Mouse (Mus musculus): ENCODE results near the gene Srgn.

Gene Srgn

DNA sequence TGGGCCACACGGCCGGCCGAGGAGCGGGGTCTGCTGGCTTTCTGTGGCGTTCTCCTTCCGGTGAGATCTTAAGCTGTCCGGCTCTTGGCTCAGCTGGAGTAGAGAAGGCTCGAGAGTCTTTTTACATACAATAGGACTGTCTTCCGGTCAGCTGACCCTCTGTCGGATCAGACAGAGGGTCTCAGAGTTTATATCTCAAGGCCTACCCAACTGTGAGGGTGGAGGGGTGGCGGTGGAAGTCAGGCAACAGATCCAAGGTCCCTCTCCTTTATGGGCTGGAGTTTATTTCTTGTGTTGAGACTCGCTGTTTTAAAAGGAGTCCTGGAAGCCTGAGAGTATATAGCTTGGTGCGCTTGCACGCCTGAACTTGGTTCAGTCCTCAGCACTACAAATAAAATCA is at the start of gene Srgn:
Srgn (minus strand) TSS at position 101 of the 400 bp plus-strand sequence.
- 84% methylated on average over 14 of the region's 14 CpGs for WGBS

DNA sequence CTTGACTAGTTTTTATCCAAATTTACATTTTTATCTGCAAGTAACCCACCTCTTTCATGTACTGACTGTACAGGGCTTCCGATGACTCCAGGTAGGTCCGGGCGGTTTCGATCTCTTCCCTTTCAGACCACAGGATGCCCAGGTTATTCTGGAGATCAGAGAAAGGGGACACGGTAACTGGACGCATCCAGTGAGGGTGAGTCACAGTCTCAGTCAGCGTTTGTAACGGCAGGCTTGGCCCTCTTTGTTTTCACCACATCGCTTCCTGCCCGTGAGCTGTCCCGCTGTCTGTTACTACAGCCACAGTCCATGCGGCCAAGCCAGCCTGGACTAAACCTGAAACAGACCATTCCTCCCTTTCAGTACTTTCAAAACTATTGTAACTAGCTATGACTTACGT is 47.8 kb upstream of the Srgn start:
- 84% methylated on average over 13 of the region's 13 CpGs for WGBS

DNA sequence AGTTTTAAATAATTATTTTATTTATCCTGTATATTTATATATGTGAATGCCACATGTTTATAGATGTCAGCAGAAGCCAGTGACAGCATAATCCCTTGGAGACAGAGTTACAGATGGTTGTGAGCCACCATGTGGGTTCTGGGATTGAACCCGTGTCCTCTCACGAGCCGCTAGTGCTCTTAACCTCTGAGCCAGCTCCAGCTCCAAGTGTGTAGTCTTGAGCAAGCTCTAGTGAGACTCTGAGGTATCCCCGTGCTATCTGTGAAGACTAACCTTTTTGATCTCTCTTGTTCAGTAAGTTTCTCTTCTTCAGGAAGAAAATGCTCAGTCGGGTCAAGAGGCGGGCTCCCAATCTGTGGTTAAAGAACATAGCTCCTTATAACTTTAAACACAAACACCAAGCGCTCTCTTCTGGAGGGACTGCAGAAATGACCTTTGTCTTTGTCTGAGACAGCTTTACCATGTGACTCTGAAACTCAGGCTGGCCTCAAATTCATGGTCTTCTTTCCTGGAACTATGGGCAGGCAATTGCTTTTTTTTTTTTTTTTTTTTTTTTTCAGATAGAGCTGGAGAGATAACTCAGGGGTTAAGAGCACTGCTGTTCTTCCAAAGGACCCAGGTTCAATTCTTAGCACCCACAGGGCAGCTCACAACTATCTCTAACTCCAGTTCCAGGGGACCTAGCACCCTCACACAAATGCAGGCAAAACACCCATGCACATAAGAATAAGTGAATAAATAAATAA is 43.0 kb upstream of the Srgn start:
- WGBS = 93% methylated on average over 7 of the region's 7 CpGs

DNA sequence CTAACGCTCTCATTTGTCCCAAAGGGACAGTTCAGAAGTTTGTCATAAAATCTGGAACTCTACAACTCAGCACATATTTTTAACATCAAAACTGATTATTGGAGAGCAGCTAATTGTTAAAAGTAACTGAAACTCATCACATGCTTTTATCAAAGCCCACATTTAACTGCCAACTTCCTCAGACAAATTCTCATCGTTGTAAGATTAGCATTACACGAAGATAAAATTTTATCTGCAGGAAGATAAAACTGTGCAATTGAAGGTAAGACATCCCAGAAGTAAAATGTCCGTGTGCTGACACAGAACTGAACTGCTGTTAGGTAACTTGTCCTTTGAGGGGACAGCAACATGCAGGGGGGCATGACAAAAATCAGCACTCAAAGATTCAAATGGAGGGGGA is 41.6 kb upstream of the Srgn start:
- 82% methylated on average over 4 of the region's 4 CpGs for WGBS

DNA sequence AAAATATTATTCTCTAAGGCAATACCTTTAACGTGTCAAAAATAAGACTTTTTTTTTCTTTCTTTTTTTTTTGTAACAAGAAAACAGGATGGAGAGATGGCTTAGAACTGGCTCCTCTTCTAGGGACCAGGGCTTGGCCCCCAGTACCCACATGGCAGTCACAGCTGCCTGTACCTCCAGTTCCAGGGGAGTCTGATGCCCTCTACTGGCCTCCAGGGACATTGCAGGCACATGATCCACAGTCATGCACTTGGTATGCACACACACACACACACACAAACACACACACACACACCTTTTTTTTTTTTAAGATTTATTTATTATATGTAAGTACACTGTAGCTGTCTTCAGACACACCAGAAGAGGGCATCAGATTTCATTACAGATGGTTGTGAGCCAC is 30.5 kb upstream of the Srgn start:
- 83% methylated on average over 1 of the region's 1 CpGs for WGBS

DNA sequence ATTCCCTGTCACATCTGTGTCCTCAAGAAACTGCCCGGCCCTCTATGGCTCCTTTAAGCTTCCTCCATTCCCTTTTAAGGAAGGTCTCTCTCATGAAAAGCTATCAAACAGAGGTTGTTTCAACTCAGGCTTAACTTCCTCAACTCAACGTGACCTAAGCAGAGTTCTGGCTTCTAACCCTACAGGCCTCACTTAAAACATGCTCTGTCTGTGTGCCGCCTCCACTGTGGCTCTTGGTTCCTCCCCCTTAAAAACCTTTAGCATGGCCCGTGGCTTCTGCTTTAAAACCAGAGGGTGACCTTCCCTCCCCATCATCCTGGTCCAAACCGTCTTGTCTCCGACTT is 29.3 kb upstream of the Srgn start:
- WGBS = 84% methylated on average over 6 of the region's 6 CpGs

DNA sequence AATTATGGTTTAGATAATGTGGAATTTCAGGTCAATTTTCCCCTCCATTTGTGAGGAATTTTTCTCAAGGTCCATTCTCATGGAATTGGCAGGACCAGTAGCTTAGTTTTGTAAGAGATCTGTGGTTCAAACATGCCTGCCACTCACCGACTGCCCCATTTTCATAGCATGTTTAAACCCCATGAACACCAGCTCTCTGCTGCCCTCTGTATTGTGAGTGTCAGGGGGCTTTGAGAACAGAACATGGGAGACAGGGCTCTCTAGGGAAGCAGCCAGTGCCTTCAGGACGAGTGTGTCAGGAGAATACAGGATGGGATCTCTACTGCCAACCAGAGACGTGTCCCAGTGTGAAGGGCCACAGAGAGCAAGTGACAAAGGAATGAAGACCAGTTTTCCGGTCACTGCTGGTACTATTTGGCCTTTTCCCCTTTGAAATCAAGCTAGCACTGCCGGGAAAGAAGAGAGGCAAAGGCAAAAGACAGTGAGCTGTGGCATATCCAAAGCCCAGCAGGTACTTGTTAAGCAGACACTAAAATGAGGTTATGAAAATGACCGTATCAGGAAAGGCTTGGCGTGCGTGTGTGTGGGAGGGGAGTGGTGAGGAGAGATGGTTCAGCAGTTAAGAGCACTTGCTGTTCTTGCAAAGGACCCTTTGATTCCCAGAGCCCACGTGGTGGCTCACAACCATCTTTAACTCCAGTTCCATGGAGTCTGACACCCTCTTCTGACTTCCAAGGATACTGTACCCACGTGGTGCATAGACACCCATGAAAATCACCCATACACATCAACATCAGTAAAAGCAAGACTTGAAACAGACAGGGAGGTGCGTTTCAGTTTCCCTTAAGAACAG is 28.7 kb upstream of the Srgn start:
- 59% methylated on average over 11 of the region's 11 CpGs for WGBS

DNA sequence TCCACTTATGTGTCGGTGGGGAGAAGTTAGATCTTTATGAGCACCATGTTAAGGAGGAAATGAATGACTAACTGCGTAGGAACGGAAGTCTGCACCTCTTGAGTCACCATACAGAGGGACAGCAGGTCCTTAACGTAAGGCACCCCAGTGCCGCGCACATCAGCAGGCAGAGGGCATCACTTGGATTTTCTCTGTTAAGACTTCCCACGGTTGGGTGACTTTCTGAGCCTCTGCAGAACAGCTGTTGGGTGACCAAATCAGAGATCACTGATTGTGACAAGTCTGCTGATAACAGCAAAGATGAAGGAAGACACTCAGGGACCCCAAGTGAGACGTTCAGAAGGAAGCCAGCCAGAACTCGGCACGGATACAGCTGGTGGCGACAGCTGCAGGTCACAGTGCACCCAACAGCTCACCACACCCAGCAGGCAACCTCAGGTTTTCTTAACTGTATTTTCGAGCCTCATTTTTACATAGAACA is 26.4 kb upstream of the Srgn start:
- 79% methylated on average over 12 of the region's 12 CpGs for WGBS

DNA sequence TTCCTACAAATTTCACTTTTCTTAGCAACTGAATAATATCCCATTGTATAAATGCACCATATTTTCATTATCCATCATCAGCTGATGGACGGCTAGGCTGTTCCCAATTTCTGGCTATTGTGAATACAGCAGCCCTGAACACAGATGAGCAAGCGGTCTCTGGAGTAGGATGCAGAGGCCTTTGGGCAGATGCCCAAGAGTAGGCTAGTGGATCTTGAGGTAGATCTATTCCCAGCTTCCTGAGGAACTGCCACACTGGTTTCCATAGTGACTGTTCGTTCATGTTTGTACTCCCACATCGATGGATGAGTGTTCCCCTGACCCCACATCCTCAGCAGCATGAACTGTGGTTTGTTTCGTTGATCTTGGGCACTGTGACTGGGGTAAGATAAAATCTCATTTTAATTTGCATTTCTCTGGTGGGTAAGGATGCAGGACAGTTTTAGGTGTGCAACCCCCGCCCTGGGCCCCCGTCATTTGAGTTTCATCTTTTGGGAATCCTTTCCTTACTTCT is 23.6 kb upstream of the Srgn start:
- 52% methylated on average over 7 of the region's 7 CpGs for WGBS

DNA sequence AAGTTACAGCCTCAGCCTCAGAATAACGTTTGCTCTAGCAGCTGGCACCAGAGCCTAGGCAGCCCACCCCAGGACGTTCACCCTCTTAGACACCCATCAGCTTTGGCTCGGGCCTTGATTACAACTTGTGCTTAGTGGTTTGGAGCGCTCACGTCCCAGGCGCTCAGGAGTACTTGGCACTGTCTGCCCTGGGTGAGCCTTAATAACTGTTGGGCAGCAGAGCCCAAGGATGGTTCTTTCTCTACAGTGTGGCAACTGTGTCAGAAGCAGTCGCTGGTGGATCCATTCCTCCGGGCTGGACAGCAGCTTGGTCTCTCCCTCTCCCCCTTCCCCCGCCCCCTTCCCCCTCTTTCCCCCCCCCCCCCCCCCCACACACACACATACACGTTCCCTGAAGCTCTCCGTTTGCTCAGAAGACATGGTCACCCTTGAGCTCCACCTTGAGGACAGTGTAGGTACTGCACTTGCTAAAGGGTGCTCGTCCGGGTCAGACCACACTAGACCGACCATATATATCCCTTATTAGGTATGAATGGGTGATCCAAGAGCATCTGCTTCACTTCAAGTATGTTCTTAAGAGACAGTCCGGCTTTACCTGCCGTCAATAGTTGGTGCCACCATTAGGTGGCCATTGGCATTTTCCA is 22.4 kb upstream of the Srgn start:
- 33% methylated on average over 13 of the region's 16 CpGs for WGBS

DNA sequence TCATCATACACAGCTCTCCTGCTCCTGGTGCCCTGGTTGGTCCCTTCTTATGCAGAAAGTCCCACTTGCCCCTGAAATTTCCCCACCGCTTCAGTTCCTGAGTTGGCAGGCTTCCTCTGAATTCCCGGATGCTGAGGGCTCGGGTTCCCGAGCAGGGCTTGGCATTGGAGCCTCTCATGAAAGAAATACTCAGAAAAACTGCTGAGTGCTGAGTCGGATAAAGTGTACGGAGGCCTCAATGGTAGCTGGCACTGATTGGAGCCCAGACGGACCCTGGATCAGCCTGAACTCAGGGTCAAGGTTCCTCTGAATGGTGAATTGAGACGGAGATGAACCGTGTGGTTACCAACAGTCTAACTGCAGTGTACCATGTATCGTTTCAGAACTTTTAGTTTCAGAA is 19.2 kb upstream of the Srgn start:
- WGBS = 60% methylated on average over 10 of the region's 10 CpGs

DNA sequence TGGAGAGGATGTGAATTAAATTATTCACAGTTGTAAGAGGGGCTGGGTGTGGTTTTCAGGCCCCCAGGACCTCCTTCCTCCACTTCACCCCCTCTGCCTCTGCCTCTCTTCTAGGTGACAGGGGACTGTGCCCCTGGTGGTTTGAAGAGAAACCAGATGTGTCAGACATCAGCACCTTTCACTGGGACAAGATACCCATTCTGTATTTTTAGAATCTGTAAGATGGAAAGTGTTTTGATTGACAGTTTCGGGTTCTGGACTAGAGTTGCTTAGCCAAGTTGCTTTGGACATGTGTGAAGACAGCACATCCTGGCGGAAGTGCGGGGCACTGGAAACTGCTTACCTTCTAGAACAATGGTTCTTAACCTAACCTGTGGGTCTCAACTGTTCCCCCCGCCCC is 17.1 kb upstream of the Srgn start:
- 93% methylated on average over 4 of the region's 4 CpGs for WGBS

DNA sequence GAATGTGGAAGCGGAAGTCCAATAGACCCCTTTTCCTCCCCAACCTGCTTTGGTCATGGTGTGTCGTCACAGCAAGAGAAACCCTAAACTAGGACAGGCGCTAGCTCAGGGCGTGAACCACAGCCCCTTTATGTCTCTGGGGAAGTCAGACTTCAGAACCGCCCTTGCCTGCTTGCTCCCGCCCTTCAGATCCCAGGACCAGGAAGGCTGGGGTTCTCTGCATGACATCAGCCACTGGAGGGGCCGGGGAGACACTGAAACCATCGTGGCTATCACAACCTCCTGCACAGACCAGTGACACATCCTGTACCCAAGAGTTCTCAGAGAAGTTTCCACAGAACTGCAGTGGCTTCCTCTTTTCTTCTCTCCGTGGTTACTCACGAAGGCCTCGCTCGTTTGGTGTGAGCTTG is 16.2 kb upstream of the Srgn start:
- 82% methylated on average over 12 of the region's 12 CpGs for WGBS

DNA sequence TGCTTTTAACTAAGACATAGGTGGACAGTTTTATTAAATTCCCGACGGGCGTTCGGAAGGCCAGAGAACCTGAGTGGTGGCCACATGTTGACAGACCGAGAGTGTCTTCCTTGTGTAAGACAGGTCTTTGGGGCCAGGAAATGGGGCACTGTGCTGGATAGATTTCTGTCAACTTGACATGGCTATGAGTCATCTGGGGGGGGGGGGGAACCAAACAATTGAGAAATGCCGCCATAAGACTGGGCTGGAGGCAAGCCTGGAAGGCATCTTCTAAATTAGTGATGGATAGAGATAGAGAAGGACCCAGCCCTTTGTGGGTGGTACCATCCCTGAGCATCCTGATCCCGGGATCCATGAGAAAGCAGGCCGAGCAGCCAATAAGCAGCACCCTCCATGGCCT is 15.7 kb upstream of the Srgn start:
- WGBS = 93% methylated on average over 8 of the region's 8 CpGs

DNA sequence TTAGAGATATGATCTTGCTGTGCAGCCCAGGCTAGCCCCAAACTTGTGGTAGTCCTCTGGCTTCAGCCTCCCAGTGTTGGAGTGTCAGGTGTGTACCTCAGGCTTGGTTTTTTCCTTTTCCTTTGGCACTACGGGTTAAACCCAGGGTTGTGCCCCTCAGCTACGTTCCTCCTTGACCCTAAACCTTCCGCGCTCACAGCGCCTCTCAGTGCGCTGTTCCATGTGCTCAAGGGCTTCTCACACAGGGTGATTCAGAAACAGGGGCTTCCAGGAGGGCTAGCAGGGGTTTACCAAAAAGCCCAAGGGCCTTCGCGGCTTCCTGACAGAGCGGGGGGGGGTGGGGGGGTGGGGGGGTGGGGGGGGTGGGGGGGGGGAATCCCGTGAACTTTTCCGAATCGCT is 15.3 kb upstream of the Srgn start:
- WGBS = 93% methylated on average over 12 of the region's 12 CpGs

DNA sequence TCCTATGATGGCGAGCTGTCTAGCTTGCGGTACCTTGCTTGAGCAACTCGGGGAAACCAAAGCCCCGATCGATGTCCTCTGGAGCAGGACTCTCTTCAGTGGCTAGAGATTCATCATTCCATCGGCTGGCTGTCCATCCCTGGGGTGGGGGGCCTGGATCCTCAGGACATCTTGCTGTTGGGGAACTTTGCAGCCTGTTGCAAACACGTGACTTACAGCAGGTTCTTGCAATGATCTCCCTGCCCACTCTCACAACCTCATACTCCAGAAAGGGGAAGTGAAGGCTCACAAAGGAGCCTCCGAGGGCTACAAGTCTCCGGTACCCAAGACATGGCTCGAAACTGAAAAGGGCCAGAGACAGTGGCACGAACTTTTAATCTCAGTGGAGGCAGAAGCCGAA is 14.2 kb upstream of the Srgn start:
- WGBS = 93% methylated on average over 12 of the region's 12 CpGs

DNA sequence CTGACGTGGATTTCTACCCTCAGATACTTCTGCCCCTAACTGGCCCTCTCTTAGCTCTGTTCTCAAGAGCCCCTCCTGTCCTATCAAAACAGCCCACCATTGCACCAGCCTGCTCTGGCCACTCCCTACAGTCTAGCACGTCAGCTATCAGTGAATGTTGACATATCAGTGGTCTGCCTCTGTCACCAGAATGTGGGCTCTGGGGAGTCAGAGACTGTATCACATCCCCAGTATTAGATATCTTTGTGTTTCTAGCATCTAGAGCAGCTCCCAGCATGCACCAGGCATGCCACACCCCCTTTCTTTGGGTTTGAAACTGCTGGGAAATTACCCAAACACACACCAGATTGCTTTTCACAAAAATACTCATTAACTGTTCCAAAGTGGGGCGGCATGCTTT is 13.5 kb upstream of the Srgn start:
- WGBS = 79% methylated on average over 3 of the region's 3 CpGs

DNA sequence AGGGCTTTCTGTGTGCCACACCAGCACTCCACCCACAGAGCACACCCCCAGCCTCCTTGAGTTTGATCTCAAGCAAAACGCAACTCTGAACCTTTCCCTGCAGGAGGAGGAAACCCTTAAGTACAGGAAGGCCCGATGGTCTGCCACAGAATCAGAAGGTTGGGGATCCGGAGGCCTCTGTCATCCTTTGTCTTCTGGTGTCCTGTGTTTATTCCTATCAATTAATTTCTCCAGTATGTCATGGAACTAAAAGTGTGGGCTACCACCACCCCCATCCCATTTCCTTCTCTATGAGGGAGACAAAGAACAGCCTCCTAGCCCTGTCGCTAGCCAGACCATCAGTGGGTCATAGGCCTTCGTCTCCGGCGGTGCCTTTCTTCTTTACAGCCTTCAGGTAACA is 7.3 kb upstream of the Srgn start:
- WGBS = 82% methylated on average over 7 of the region's 7 CpGs

DNA sequence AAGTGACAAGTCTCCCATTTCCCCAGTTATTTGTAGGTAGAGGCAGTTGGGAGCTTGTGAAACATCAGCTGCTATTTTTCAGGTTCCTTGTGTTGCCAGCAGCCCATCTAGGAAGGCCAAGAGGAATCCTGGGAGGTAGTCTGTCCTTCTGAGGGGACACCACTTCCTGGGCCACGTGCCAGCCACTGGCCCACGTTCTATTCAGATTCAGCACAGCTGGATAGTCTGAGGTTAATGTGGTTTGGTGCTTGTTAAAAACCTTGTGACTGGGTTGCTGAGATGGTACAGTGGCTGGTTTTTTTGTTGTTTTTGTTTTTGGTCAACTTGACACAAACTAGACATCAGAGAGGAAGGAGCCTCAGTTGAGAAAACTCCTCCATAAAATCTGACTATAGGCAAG is 5.6 kb upstream of the Srgn start:
- WGBS = 30% methylated on average over 2 of the region's 2 CpGs

DNA sequence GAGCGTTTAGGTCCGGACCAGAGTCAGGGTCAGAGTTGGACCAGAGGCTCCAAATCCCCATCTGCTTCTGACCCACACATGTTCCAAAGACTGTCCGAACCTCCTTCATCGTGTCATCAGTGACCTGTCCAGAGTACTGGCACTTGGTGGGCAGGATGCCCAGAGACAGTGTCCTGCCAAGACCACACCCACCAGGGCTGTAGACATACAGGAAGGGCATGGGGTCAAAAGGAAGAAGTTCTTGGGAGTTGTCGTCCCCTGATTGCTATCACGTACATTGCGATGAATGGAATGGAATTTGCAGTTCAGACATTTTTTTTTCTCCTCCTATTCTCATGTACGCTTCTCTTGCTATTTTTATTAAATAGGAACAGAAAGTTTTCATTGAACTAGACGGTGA is 2.9 kb upstream of the Srgn start:
- WGBS = 71% methylated on average over 9 of the region's 9 CpGs

DNA sequence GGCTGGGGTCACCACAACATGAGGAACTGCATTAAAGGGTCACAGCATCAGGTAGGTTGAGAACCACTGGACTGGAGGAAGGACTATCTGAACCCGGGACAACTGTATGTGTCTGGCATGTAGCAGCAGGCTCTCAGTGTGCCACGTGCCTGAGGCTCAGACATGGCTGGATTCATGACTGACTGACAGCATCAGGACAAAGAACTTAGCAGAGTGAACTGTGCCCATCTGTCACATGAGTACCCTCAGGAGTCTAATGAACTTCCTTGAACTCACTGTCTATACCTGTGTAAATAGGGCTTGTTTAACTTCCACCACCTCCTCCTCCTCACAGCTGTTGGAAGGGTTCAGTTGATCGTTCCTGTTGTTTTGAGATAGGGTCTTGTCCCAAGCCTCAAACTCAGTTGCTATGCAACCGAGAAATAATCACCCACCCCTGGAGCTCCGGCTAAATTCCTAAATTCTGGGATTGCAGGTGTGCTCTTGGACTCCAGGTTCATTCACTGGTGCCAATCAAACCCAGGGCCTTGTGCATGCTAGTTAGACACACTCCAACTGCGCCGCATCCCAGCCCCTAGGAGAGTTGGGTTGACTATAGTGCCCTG is 4.8 kb downstream of the Srgn start:
- WGBS = 85% methylated on average over 7 of the region's 7 CpGs

DNA sequence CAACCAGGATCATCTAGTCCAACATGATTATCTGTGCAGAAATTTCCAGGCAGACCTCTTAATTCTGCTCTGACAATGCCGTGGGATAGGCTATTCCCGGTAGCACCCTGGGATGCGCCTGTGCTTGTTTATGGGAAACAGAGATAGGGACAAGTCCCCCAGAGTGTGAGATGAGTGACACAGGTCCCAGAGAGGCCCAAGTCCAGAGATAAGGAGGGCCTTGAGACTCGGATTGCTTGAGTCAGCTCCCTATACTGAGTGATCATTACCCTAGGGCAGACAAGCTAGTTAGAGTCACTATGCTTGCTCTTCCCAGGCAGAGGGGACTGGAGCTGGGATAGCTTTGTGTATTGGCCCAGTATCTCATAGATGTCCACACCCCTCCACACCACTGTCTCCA is 5.5 kb downstream of the Srgn start:
- whole genome bisulfite sequencing = 83% methylated on average over 4 of the region's 4 CpGs

Measured in cerebral cortex, adult 2 months (tissue).